Mouse (Mus musculus): ENCODE data around the gene Phactr2.

Gene Phactr2

DNA sequence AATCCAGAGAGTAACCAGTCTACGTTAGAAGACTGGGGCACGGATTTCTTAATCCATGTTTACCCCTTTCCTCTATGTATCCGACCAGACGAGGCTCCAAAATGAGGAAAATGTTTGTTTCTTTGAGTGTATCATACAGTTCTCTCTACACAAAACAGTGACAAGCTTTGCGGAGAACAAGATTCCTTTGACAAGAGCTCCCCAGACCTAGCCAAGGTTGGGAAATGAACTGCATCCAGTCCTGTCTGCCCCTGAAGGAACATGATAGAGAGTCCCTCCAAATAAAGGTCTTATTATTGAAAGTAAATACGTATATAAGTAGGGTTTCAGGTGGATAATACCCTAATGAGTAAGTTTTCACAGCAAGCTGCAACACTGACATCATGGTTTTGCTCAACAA is 199.1 kb downstream of the Phactr2 start:
- no peak for DNase-seq (ENCODE audit: low spot score in 2 of 2)

DNA sequence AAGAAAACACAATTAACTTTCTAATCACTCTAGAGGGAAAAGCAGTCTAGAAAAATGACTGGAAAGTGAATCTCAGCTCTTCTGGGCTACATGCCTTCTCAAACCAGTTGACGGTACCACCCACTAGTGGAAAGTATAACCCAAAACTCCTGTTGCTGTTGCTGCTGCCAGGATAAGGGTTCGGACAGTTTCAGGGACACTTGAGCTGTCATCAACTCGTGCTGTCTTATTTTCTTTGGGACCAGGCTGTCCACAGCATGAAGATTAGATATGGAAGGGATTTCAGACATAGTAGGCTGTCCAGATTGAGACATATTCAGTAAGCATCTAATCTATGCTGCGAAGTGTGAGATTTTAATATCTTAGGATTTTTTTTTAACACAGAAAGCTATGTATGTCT is 199.5 kb downstream of the Phactr2 start:
- no peak for DNase-seq (ENCODE audit: low spot score in 2 of 2)

DNA sequence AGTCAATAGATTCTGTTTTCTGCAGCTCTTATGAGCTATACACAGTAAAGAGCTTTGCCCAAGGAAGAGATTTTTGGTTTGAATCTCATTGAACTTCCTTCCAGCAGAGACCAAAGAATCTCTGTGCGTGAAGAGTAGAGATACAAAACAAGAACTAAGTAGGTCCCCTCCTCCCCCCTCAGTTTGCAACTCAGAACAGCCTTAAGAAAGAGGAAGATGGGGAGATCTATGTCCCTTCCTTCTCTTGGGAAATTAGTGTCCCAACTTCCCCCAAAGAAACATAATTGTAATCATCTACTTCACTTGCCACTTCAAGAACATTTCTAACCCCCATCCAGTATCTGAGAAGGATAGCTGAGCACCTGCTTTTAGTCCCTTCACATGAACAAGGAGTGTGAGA is 200.5 kb downstream of the Phactr2 start:
- no peak for DNase-seq (ENCODE audit: low spot score in 2 of 2)

DNA sequence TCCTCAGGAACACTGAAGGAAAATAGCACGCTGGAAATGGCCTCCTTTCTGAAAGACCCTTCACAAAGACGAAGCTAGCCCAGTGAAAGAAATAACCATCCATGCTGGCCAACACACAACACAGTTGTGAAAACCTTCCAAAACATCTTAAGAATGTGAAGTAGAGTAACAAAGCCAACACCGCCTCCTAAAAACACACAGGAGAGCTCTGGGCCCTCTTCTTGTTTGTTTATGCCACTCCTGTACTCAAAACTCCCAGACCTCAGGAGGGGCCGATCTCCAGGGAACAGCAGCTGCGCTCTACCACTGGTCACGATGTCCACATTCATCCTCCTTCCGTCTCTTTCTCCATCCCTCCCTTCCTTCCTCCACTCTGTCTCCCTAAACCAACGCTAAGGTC is 202.5 kb downstream of the Phactr2 start:
- DNase-seq (ENCODE audit: low spot score in 2 of 2), result no peak

DNA sequence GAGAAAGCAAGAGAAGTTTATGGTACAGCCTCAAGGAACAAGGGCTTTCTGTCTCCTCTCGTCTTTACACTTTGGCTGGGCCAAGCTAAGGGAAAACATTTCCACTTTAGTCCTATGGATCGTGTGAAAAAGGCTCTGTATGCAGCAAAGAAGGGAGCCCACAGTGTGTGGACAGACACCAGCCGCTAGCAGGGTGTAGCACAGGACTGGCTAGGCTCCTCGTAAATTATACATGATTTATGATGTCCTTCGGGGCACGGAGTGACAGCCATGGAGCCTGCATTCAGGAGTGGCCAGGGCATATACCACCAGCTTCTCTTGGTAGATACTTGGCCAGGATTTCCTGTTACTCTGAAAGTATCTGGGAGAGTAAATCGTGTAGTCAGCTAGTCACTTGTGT is 203.1 kb downstream of the Phactr2 start:
- no peak for DNase-seq (ENCODE audit: low spot score in 2 of 2)

DNA sequence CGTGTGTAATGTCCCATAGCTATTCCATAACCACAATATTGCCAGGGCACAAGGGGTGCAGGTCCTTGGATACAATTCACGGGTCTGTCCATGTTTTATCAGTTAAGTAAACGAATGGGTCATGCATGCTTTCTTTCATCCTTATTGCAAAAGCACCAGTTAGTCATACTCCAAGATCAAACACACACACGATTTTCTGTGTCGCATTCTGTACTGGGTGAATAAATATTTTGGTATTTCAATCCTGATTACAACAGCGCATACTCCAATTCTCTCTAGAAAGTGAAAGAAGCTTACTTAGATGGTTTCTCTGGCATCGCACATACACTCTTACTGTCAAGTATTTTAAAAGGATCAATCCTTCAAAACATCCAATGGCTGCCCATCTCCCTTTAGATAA is 203.9 kb downstream of the Phactr2 start:
- no peak for DNase-seq (ENCODE audit: low spot score in 2 of 2)

DNA sequence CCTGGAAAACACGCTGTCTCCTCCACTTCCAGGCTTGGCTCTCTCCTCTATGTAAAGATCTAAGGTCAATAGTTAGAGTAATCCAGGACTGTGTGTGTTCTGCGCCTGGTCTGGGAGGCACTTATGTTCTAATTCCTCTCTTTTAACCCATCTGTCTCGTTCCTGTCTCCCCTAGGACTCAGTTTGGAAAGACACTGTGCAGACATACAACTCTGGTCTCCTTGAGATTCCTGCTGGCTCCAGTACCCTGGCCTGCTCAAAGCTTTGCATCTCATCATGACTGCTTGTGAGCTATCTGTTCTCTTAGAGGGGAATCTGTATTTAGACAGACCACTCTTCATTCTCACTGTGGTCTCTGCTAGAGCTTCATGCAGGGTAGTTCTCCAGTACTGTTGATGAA is 215.0 kb downstream of the Phactr2 start:
- no peak for DNase-seq (ENCODE audit: low spot score in 2 of 2)

DNA sequence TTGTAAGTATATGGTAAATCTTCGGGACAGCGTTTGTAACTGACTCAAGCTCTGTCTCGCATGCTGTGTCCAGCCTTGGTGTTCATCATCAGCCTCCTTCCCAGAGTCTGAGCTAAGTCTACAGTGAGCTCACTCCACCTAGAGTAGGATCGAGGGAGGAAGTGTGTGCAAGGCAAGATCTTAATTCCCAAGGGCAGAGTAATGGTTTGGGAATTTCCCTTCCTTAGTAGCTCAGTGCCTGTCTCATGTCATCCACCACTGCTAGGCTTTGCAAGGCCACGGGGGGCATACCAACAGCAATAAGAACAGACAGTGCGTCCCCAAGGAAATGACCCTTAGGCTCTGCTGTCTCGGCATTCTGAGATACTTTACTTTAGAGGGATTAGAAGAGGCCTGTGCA is 218.0 kb downstream of the Phactr2 start:
- no peak for DNase-seq (ENCODE audit: low spot score in 2 of 2)

DNA sequence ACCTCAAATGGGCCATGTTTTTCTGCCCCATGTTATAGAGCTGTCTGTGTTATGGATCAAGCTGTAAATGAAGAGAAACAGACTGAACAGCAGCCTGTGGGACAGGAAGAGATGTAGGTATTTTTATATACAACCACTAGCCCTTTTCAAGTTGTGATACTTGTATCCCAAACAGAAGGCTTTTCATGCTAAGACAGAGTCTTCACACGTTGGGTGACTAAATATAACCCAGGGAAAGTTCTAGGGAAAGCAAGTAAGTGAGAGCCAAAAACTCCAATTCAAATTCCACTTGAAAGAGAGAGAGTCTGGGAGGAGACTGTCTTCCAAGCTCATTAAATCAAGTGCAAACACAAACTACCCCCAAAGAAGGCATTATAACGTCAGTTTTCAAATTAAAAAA is 223.9 kb downstream of the Phactr2 start:
- DNase-seq (ENCODE audit: low spot score in 2 of 2), result no peak

DNA sequence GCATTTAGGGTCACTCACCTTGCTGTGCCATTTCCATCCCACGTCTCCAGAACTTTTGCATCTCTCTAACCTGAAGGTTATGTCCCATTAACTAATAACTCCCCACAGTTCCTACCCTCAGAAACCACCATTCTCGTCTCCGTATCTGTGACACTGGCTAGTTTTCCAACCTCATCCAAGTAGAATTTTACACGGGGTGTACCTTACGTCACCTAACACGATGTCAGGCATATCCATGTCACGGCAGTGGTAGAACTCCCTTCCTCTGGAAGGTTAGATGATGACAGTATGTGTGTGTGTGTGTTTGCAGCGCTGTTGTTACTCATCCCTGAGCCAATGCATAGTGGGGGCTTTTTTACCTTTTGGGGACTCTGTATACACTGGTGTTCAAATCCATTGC is 225.1 kb downstream of the Phactr2 start:
- DNase-seq (ENCODE audit: low spot score in 2 of 2), result no peak

DNA sequence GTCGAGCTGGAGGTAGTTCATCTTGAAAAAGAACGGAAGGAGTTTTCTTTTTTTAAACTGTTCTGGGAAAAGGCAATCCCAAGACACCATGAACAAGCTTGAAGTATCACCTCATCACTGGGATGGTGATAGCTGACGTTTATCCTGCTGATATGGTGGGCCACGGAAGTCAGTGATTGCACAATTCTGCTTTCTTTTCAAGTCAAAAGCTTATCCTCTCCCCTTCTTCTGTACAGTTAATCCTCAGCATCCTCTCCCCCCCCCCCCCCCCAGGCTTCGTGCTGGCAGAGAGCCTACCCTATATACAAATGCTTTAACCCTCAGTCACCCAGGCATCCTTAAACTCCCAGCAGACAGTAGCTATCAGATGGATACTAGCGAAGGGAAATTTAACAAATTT is 228.5 kb downstream of the Phactr2 start:
- DNase-seq (ENCODE audit: low spot score in 2 of 2), result no peak

DNA sequence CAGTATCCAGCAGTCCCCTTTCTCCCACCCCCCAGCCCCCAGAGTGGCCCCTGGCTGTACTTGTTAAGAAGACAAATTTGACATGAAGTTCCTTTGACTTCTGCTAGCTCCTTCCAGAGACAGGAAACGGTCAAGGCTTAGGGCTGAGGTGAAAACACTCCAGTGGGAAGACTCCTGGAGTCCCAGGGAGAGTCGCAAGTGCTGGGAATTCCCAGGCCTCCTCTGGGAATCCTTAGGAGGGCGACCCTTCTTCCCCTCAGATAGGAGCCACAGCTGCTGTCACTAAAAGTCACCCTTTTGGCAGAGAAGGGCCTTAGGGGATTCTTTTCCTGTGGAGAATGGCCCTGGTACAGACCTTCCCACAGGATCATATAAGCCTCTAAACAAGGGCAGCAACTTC is 230.0 kb downstream of the Phactr2 start:
- no peak for DNase-seq (ENCODE audit: low spot score in 2 of 2)

DNA sequence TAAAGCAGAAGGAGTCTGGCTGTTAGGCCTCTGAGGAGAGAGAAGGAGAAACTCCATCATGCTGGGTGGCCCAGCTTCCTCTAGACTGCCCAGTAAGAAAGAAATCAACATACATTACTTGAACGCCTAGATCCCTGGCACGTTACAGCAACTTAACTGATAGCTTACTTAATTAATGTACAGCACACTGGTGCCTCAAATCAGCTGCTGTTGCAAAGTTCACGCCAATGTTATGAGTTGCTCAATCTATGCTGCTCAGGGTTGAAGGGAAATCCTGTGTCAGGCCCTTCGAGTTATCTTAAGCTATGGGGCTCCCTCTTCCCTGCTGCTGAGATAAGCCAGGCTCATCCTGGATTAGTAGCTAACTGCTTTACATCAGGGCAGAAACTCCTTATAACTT is 233.8 kb downstream of the Phactr2 start:
- DNase-seq (ENCODE audit: low spot score in 2 of 2), result no peak

DNA sequence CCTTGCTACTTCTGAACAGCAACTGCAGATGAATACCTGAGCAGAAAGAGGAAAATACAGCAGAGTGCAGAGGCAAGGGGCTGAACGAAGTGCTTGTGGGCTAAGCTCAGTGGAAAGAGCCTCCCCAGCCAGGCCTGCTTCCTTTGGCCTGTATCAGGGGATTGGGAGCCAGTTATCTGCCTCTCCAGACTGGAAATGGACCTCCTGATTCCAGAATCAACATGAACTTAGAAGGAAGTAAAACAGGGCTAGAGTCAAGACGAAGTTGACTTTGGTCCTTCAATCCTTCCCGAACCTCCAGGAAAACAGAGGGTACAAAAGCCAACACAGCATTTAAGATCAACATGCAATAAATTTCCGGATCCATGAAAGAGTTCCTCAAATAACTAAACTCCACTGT is 236.0 kb downstream of the Phactr2 start:
- DNase-seq (ENCODE audit: low spot score in 2 of 2), result no peak

DNA sequence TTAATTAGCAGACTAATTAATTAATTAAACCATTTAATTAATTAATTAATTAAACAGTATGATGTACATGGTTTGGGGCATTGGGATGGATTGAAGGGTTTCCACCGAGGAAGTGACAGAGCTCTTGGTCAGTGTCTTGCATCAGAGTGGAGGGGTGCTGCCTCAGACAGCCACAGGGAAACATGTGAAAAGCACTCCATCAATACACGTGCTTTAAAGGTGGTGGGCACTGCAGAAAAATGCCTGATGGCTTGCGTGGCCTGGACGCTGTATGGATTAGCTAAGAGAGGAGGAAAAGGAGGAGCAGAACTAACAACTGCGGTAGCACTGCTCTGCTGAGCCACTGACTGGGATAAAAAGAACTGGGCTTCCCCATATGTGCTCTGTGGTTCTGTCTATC is 237.3 kb downstream of the Phactr2 start:
- no peak for DNase-seq (ENCODE audit: low spot score in 2 of 2)

DNA sequence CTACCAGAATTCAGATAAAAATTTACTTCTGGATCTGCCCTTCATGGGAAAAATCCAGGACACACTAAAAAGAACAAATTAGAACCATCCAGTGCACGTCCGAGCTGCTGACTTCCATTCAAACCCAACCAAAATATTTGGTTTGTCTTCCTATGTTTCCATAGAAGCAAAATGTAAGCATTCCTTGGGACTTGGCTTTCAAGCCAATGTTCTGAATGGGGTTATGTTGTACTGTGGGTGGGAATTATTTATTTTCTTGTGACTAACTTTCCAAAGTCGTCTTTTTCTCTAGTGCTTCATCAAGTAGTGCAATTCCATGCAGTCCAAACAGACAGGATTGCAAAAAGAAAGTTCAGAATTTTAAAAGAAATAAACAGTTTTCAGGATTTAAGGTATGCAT is 239.7 kb downstream of the Phactr2 start:
- DNase-seq (ENCODE audit: low spot score in 2 of 2), result no peak

DNA sequence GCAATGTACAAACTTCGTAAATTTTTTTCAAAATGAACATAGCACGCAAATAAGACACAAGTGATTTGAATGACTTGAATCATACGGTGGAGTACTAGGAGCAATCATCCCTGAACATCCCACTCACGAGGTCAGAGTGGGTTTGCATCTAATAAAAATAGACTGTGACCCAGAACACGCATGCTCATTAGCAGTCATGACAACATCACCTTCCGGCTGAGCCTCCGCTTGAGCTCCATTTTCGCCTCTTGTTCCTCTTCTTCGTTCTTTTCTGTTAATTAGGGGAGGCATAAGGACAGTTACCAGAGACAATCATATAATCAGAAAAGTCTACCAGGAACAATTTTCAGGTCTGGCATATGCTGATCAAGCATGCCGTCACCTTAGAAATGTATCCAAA is 240.3 kb downstream of the Phactr2 start:
- DNase-seq (ENCODE audit: low spot score in 2 of 2), result no peak

DNA sequence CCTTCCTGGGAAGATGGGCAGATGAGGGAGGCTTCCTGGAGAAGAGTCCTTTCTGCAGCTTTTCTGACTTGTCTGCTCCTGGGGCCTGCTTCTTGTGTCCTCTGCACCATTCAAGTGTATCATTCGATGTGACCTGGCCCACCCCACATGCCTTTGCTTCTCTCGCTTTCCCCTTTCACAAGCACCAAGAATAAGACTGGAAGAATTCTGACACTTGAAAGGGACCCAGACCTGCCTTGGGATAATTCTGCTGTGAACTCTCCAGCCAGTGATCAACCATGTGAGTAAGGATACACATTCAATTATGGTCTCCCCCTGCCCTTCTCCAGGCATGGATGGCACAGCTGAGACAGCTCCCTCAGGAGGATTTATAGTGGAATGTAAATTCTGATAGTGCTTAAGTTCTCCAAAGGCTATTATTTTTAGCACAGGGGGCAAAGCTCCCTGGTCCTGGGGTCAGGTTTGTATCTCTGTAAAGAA is 241.0 kb downstream of the Phactr2 start:
- DNase-seq (ENCODE audit: low spot score in 2 of 2), result no peak

DNA sequence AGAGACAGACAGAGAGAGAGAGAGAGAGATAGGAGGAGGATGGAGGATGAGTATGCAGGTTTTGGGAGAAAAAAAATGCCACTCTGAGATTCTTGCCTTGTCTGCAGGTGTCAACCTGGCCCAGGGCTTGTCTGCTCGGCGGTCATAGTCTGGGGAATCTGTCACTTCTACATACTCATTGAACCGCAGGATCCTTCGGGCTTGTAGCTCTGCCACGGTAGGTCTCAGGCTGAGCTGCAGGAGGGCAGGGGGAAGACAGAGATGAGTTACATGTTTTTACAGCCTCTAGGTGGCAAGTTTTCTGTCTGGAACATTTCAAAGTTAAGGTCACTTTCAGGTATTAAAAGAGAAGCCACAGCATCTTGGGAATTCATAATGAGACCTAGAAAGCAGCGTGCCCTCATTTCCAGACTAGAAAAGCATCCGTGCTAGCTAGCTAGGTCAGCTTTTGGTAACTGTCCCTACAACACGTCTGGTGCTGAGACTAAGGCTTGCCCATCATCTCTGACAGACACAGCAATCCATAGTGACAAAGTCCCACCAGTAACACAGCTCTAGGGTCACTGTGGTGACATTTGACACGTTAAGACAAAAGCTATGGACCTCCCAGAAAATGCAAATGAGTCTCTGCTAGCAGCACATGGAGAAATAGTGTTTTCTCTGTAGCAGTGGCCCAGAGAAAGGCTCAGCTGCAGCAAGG is 241.6 kb downstream of the Phactr2 start:
- no peak for DNase-seq (ENCODE audit: low spot score in 2 of 2)

DNA sequence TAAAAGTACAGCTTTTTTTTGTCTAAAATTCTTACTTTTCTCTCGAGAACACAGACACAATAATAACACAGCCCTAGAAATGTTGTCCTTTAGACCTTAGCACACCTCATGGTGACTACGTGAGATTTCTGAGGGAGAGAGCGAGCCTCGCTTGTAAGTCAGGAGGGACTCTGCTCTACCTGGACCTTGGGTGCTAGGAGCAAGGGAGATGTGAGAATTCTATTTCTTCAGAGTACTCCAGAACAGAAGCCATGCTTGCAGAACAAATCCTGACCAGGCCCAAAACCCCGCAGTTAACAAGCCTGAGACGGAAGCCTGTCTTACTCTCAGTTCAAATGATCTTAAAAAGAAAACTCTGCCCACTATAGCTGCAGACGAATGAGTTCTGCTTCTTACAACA is 243.5 kb downstream of the Phactr2 start:
- DNase-seq (ENCODE audit: low spot score in 2 of 2), result no peak

DNA sequence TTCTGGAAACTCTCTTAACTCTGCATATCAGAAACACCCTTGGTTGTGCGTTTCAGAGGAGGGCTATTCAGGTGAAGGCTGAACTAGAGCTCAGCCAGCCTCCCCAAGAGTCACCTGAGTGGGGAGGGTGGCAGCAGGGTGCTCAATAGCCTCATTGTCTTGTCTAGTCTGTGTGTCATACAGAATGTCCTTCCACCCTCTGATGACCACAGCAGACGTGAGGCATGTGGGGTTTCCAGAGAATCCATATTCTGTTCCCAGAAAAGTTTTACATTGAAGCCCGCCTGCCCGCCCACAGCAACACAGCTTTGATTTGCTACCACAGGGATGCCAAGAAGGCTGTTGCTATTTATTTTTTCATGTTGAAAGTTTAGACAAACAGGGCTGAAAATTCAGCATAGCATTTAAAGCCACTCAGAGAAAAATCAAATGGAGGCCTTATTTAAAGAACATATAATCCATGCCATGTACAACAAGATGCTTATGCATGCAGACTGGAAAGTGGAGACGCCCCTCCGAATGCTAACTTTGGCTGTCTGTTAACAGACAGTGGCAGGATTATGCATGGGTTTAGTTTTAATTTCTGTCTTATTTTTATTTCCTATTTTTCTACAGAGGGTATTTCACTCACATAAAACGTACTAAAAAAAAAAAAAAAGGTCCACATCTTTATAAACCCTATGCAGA is 248.7 kb downstream of the Phactr2 start:
- no peak for DNase-seq (ENCODE audit: low spot score in 2 of 2)

DNA sequence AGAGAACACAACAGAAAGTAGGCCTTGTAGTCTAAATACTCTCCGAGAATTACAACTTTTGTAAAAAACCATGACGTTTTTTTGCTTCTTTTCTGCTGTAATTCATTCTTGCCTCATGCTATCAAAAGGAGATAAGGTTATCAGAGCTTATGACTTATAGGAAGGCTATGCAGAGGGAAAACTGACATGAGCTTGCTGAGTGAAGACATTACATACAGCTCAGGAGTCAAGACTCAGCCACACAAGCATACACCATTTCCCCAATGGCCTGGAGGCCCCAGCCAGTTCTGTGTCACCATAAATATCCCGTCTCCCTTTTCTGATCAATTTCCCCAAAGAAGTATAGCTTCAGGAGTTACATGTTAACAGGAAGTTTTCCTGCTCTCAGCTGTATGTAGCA is 252.1 kb downstream of the Phactr2 start:
- no peak for DNase-seq (ENCODE audit: low spot score in 2 of 2)

DNA sequence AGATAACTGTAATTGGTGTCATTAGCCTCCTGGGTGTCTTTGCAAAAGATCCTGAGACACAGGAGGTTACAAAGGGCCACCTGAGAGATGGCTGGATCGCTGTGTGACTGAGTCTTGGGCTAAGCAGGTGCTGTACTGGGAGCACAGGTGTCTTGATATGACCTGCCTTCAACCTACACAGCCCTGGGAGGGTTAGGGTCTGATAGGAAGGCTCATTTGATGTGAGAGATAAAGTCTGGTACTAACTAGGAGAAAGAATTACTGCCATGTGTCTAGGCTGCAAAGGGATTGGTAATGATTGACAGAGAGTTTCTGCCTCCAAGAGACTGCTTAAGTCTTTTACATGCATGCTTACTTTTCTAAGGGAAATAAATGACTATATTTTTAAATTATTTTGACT is 254.2 kb downstream of the Phactr2 start:
- DNase-seq (ENCODE audit: low spot score in 2 of 2), result no peak

DNA sequence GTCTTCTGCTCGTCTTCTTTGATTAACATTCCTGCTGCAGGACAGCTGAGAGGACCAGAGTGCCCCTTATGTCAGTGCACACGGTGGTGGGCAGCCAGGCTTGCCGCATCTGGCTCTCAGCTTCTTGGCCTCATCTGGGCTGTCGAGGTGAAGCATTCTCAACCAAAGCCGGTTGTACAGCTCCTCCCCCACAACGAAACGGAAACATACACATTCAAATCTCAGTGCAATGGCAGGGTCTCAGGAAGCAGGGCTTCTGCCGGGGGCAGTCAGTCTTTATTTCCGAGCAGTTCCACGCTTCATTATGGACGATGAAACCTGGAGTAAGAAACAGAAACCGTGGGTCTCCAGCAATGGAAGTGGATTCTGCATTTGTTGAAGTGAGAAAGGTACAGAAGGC is 260.3 kb downstream of the Phactr2 start:
- no peak for DNase-seq (ENCODE audit: low spot score in 2 of 2)

Data from thymus, postnatal 10 days (tissue).